Mouse (Mus musculus): ENCODE data around the gene Nat8f2. TPM values are rescaled to one million over a fixed set of nuclear protein-coding genes. Genes with fewer than 3 reads are reported as not detected.
"Not testable (repeated sequence)": the region's sequence is repeated elsewhere in the genome, so short reads cannot be mapped to it uniquely, and the experiment has no call there.

The Nat8f2 gene
- polyA plus RNA-seq, 1 experiment from 2014 or later: not detected

DNA sequence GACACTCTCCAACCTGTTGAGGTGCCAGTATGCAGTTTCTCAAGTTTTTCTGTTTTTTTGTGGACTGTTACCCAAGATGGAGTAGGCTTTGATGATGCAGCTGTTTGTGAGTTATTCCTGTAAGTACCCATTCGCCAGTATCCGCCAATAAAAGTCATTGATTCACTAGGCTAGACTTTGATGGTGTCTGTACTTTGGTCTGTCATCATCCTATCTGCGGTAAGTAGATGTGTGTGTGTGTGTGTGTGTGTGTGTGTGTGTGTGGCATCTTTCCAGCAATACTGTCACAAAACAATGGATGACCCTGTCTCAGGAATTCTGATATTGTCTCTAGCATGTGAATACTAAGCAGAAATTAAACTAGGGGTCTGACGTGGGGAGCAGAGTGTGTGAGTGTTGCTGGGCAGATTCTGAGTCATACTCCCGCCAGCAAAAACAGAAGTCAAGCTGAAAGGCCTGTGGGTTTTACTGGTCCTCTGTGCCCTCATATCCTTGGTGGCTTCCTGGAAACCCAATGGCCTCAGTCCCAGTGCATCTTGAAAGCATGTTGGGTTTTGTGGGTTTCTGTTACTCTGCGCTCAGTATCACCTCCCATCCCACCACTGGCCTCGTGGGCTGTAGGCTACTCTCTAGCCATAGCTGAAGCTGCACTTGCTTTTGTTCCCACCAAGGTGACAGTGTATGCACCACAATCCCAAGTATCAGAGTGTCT lies 17.7 kb downstream of the Nat8f2 start:
- H3K9ac ChIP-seq (ENCODE audit: low read depth, low read length): no peak overlapping the region
- H3K4me3 ChIP-seq (ENCODE audit: low read depth, low read length): no peak overlapping the region
- H3K4me2 ChIP-seq (ENCODE audit: low read depth, low read length): no peak overlapping the region
- H3K27ac ChIP-seq (ENCODE audit: low read length): no peak overlapping the region
- 43% methylated on average over 7 of the region's 7 CpGs for WGBS (ENCODE audit: insufficient replicate concordance)
- ATAC-seq (ENCODE audit: low read depth): no peak
- no peaks in the 10 kb centered on the region for H3K9me3 ChIP-seq (replicated peaks; ENCODE audit: control insufficient read depth, low read length)
- H3K27me3 ChIP-seq (ENCODE audit: control insufficient read depth, insufficient read depth, low read depth, low read length): no peaks in the 10 kb centered on the region
- no peaks in the 10 kb centered on the region for H3K36me3 ChIP-seq (ENCODE audit: control insufficient read depth, insufficient read depth)
- no peaks in the 10 kb centered on the region for H3K4me1 ChIP-seq (ENCODE audit: control insufficient read depth, low read depth, low read length)

DNA sequence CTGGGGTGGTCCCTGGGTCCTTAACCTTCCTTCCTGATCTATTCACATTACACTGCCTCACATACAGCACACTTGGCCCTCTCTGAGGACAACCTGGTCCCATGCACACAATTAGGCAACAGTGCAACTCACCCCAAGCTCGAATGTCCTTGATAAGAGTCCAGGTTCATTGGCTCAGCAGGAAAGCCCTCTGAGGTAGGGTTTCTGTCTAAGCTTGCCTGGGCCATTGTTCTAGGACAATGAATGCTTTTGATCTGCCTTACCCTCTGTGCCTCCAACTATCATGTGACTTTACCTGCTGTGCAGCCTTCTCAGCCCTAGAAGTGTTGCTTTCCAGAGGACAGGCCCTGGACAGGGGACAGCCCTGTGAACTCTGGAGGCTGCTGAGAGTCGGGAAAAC lies 19.7 kb downstream of the Nat8f2 start:
- Histone ChIP-seq H3K4me3 (ENCODE audit: low read depth, low read length) (no peak overlapping the region), H3K9ac (ENCODE audit: low read depth, low read length) (no peak overlapping the region), H3K27me3 (ENCODE audit: control insufficient read depth, insufficient read depth, low read depth, low read length) (no peaks in the 10 kb centered on the region), H3K4me1 (ENCODE audit: control insufficient read depth, low read depth, low read length) (no peaks in the 10 kb centered on the region), H3K27ac (ENCODE audit: low read length) (no peak overlapping the region), H3K36me3 (ENCODE audit: control insufficient read depth, insufficient read depth) (no peaks in the 10 kb centered on the region), H3K9me3 (replicated peaks; ENCODE audit: control insufficient read depth, low read length) (no peaks in the 10 kb centered on the region), H3K4me2 (ENCODE audit: low read depth, low read length) (no peak overlapping the region)
- no peak; the same call in 1 of the 2 replicates for ATAC-seq (ENCODE audit: low read depth)
- WGBS (ENCODE audit: insufficient replicate concordance): 25% methylated on average over 2 of the region's 2 CpGs

GRCm38 (mm10) chr6:85848140-85848539 lies 20.8 kb downstream of the Nat8f2 start:
- Histone ChIP-seq H3K4me3 (ENCODE audit: low read depth, low read length) (no peak overlapping the region), H3K27me3 (ENCODE audit: control insufficient read depth, insufficient read depth, low read depth, low read length) (no peaks in the 10 kb centered on the region), H3K9me3 (replicated peaks; ENCODE audit: control insufficient read depth, low read length) (no peaks in the 10 kb centered on the region), H3K4me1 (ENCODE audit: control insufficient read depth, low read depth, low read length) (no peaks in the 10 kb centered on the region), H3K36me3 (ENCODE audit: control insufficient read depth, insufficient read depth) (no peaks in the 10 kb centered on the region), H3K9ac (ENCODE audit: low read depth, low read length) (no peak overlapping the region), H3K27ac (ENCODE audit: low read length) (no peak overlapping the region), H3K4me2 (ENCODE audit: low read depth, low read length) (no peak overlapping the region)
- no peak for ATAC-seq (ENCODE audit: low read depth)
- 66% methylated on average over 4 of the region's 4 CpGs for WGBS (ENCODE audit: insufficient replicate concordance)

GRCm38 (mm10) chr6:85846921-85847320 lies 22.0 kb downstream of the Nat8f2 start:
- Histone ChIP-seq H3K27me3 (ENCODE audit: control insufficient read depth, insufficient read depth, low read depth, low read length) (no peaks in the 10 kb centered on the region), H3K36me3 (ENCODE audit: control insufficient read depth, insufficient read depth) (no peaks in the 10 kb centered on the region), H3K27ac (ENCODE audit: low read length) (no peak overlapping the region), H3K9me3 (replicated peaks; ENCODE audit: control insufficient read depth, low read length) (no peaks in the 10 kb centered on the region), H3K4me3 (ENCODE audit: low read depth, low read length) (no peak overlapping the region), H3K4me2 (ENCODE audit: low read depth, low read length) (no peak overlapping the region), H3K4me1 (ENCODE audit: control insufficient read depth, low read depth, low read length) (no peaks in the 10 kb centered on the region), H3K9ac (ENCODE audit: low read depth, low read length) (no peak overlapping the region)
- no peak for ATAC-seq (ENCODE audit: low read depth)
- 17% methylated on average over 1 of the region's 1 CpGs for WGBS (ENCODE audit: insufficient replicate concordance)

DNA sequence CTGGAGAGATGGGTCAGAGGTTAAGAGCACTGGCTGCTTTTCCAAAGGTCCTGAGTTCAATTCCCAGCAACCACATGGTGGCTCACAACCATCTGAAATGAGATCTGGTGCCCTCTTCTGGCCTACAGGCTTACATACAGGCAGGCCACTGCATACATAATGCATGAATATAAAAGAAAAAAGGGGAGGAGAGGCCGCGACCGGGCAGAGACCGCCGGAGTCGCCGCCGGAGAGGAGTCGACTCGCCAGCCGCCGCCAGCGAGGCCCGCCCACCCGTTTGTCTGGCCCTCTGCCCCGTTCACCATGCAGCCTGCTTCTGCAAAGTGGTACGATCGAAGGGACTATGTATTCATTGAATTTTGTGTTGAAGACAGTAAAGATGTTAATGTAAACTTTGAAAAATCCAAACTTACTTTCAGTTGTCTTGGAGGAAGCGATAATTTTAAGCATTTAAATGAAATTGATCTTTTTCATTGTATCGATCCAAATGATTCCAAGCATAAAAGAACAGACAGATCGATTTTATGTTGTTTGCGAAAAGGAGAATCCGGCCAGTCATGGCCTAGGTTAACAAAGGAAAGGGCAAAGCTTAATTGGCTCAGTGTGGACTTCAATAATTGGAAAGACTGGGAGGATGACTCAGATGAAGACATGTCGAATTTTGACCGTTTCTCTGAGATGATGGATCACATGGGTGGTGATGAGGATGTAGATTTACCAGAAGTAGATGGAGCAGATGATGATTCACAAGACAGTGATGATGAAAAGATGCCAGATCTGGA lies 25.1 kb downstream of the Nat8f2 start:
- not testable (repeated sequence) for H3K4me2 ChIP-seq (ENCODE audit: low read depth, low read length); H3K4me1 ChIP-seq (ENCODE audit: control insufficient read depth, low read depth, low read length); ATAC-seq (ENCODE audit: low read depth); H3K9me3 ChIP-seq (replicated peaks; ENCODE audit: control insufficient read depth, low read length); H3K36me3 ChIP-seq (ENCODE audit: control insufficient read depth, insufficient read depth); H3K4me3 ChIP-seq (ENCODE audit: low read depth, low read length); H3K27me3 ChIP-seq (ENCODE audit: control insufficient read depth, insufficient read depth, low read depth, low read length); H3K27ac ChIP-seq (ENCODE audit: low read length); H3K9ac ChIP-seq (ENCODE audit: low read depth, low read length)
- WGBS (ENCODE audit: insufficient replicate concordance): 74% methylated on average over 25 of the region's 25 CpGs

- WGBS (ENCODE audit: insufficient replicate concordance): 35% methylated on average over 4 of the region's 4 CpGs
Observed at GRCm38 (mm10) chr6:85839982-85840381, 29.0 kb downstream of the Nat8f2 start.

GRCm38 (mm10) chr6:85838674-85839073 lies 30.3 kb downstream of the Nat8f2 start:
- Histone ChIP-seq H3K36me3 (ENCODE audit: control insufficient read depth, insufficient read depth) (no peaks in the 10 kb centered on the region), H3K4me2 (ENCODE audit: low read depth, low read length) (no peak overlapping the region), H3K4me3 (ENCODE audit: low read depth, low read length) (no peak overlapping the region), H3K9ac (ENCODE audit: low read depth, low read length) (no peak overlapping the region), H3K27me3 (ENCODE audit: control insufficient read depth, insufficient read depth, low read depth, low read length) (no peaks in the 10 kb centered on the region), H3K27ac (ENCODE audit: low read length) (no peak overlapping the region), H3K9me3 (replicated peaks; ENCODE audit: control insufficient read depth, low read length) (no peaks in the 10 kb centered on the region), H3K4me1 (ENCODE audit: control insufficient read depth, low read depth, low read length) (no peaks in the 10 kb centered on the region)
- ATAC-seq (ENCODE audit: low read depth): no peak
- WGBS (ENCODE audit: insufficient replicate concordance): 65% methylated on average over 8 of the region's 8 CpGs

More at GRCm38 (mm10) chr6:85839982-85840381, 29.0 kb downstream of the Nat8f2 start:
- Histone ChIP-seq H3K27ac (ENCODE audit: low read length) (no peak overlapping the region), H3K9me3 (replicated peaks; ENCODE audit: control insufficient read depth, low read length) (no peaks in the 10 kb centered on the region), H3K9ac (ENCODE audit: low read depth, low read length) (no peak overlapping the region), H3K27me3 (ENCODE audit: control insufficient read depth, insufficient read depth, low read depth, low read length) (no peaks in the 10 kb centered on the region), H3K4me1 (ENCODE audit: control insufficient read depth, low read depth, low read length) (no peaks in the 10 kb centered on the region), H3K4me3 (ENCODE audit: low read depth, low read length) (no peak overlapping the region), H3K4me2 (ENCODE audit: low read depth, low read length) (no peak overlapping the region), H3K36me3 (ENCODE audit: control insufficient read depth, insufficient read depth) (no peaks in the 10 kb centered on the region)
- ATAC-seq (ENCODE audit: low read depth): no peak

DNA sequence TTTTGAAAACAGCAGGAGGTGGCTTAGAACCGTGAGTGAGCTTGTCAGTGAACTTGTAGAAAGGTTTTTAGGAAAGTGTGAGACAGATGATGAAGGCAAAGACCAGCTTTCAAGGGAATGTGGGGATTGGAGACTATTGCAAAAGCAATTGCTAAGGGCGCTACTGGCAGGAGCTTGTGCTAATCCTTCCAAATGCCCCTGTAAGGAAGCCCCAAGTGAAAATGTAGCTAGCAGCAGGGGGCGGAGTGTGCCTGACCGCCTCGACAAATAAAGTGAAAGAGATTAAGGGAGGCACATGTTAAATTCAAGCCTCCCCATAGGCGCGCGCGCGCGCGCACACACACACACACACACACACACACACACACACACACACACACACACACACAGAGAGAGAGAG lies 31.7 kb downstream of the Nat8f2 start:
- H3K27ac ChIP-seq (ENCODE audit: low read length); H3K4me3 ChIP-seq (ENCODE audit: low read depth, low read length); H3K9me3 ChIP-seq (replicated peaks; ENCODE audit: control insufficient read depth, low read length); H3K36me3 ChIP-seq (ENCODE audit: control insufficient read depth, insufficient read depth); H3K27me3 ChIP-seq (ENCODE audit: control insufficient read depth, insufficient read depth, low read depth, low read length); H3K9ac ChIP-seq (ENCODE audit: low read depth, low read length); H3K4me1 ChIP-seq (ENCODE audit: control insufficient read depth, low read depth, low read length): not testable (repeated sequence)
- 0 out of 2 replicates have a peak overlapping the region, but pooled peaks have one; percentile 13 for H3K4me2 ChIP-seq (ENCODE audit: low read depth, low read length)
- peak; percentile 32; the same call in 1 of the 2 replicates for ATAC-seq (ENCODE audit: low read depth)
- 13% methylated on average over 12 of the region's 12 CpGs for WGBS (ENCODE audit: insufficient replicate concordance)

- H3K9me3 ChIP-seq (replicated peaks; ENCODE audit: control insufficient read depth, low read length); H3K36me3 ChIP-seq (ENCODE audit: control insufficient read depth, insufficient read depth); H3K27me3 ChIP-seq (ENCODE audit: control insufficient read depth, insufficient read depth, low read depth, low read length); H3K27ac ChIP-seq (ENCODE audit: low read length); ATAC-seq (ENCODE audit: low read depth); H3K4me1 ChIP-seq (ENCODE audit: control insufficient read depth, low read depth, low read length); H3K4me3 ChIP-seq (ENCODE audit: low read depth, low read length); H3K9ac ChIP-seq (ENCODE audit: low read depth, low read length); H3K4me2 ChIP-seq (ENCODE audit: low read depth, low read length): not testable (repeated sequence)
- 9% methylated on average over 8 of the region's 9 CpGs for WGBS (ENCODE audit: insufficient replicate concordance)
Observed at GRCm38 (mm10) chr6:85836827-85837226, 32.1 kb downstream of the Nat8f2 start.

Data from liver, embryonic 16.5 days (tissue).